8 mouse cellular contexts compared by ENCODE assay signal in genomic region chr19:47511294-47511675, GRCm38 (mm10). TPM values are rescaled to one million over a fixed set of nuclear protein-coding genes. Genes with fewer than 3 reads are reported as not detected.
DNase-seq lines count a peak whose midpoint lies in the region; ATAC-seq lines count a peak whose summit lies in the region.

No protein-coding gene starts in this region.

- no peaks in the 10 kb centered on the region for H3K9me3 ChIP-seq in forebrain, embryonic 10.5 days
- no peaks in the 10 kb centered on the region for H3K9me3 ChIP-seq in forebrain, embryonic 11.5 days (ENCODE audit: control insufficient read depth, low read length)
- no peaks in the 10 kb centered on the region for H3K9me3 ChIP-seq in liver, embryonic 13.5 days (replicated peaks)

- WGBS in forebrain, embryonic 10.5 days = 78% methylated on average over 7 of the region's 7 CpGs
- WGBS in forebrain, embryonic 11.5 days = 77% methylated on average over 7 of the region's 7 CpGs
- WGBS in liver, embryonic 13.5 days (ENCODE audit: insufficient replicate concordance) = 31% methylated on average over 7 of the region's 7 CpGs

- no peak overlapping the region for H3K4me2 ChIP-seq in forebrain, embryonic 11.5 days (ENCODE audit: low read depth, low read length, severe bottlenecking)
- peak overlapping the region; percentile 68 for H3K4me2 ChIP-seq in liver, embryonic 13.5 days

- no peaks in the 10 kb centered on the region for H3K27me3 ChIP-seq in forebrain, embryonic 10.5 days (ENCODE audit: poor library complexity, severe bottlenecking)
- no peaks in the 10 kb centered on the region for H3K27me3 ChIP-seq in forebrain, embryonic 11.5 days (ENCODE audit: control insufficient read depth, insufficient read depth, low read length)
- no peaks in the 10 kb centered on the region for H3K27me3 ChIP-seq in liver, embryonic 13.5 days

- no peak overlapping the region for H3K9ac ChIP-seq in forebrain, embryonic 11.5 days (ENCODE audit: low read length)
- peak overlapping the region; percentile 67 for H3K9ac ChIP-seq in liver, embryonic 13.5 days

- no peak for DNase-seq in forebrain, embryonic 10.5 days (ENCODE audit: extremely low spot score, low spot score)
- DNase-seq in forebrain, embryonic 11.5 days (ENCODE audit: low spot score) = no peak
- DNase-seq in lung, postnatal 25 days (ENCODE audit: low spot score) = peak; percentile 14
- DNase-seq in lung, postnatal 14 days = no peak
- no peak for DNase-seq in liver, embryonic 13.5 days
- peak; percentile 47 for DNase-seq in thymus, postnatal 25 days
- no peak for DNase-seq in ovary, postnatal 36 days (ENCODE audit: low spot score)
- no peak for DNase-seq in urinary bladder, postnatal 14 days (ENCODE audit: low spot score)

- H3K27ac ChIP-seq in forebrain, embryonic 10.5 days = peak overlapping the region; percentile 74
- no peak overlapping the region for H3K27ac ChIP-seq in forebrain, embryonic 11.5 days (ENCODE audit: low read depth, low read length)
- H3K27ac ChIP-seq in liver, embryonic 13.5 days = peak overlapping the region; percentile 75

- ATAC-seq in forebrain, embryonic 11.5 days (replicated peaks; ENCODE audit: low FRiP score) = no peak
- no peak for ATAC-seq in liver, embryonic 13.5 days (ENCODE audit: low read depth)

- H3K36me3 ChIP-seq in forebrain, embryonic 10.5 days (replicated peaks) = peaks cover 70% of the 10 kb centered on the region
- H3K36me3 ChIP-seq in forebrain, embryonic 11.5 days (ENCODE audit: control insufficient read depth, insufficient read depth, low read length) = no peaks in the 10 kb centered on the region; the same call in 1 of the 2 replicates
- H3K36me3 ChIP-seq in liver, embryonic 13.5 days = peaks cover 16% of the 10 kb centered on the region; the same call in 1 of the 2 replicates

- H3K4me1 ChIP-seq in forebrain, embryonic 10.5 days = peaks cover 31% of the 10 kb centered on the region
- peaks cover 8% of the 10 kb centered on the region; the same call in 1 of the 2 replicates for H3K4me1 ChIP-seq in forebrain, embryonic 11.5 days (replicated peaks; ENCODE audit: control insufficient read depth, insufficient read depth, low read length)
- peaks cover 75% of the 10 kb centered on the region for H3K4me1 ChIP-seq in liver, embryonic 13.5 days (replicated peaks)

- H3K4me3 ChIP-seq in forebrain, embryonic 10.5 days = no peak overlapping the region
- no peak overlapping the region for H3K4me3 ChIP-seq in forebrain, embryonic 11.5 days (ENCODE audit: low read depth, low read length)
- peak overlapping the region; percentile 39; the same call in 1 of the 2 replicates for H3K4me3 ChIP-seq in liver, embryonic 13.5 days (replicated peaks)

RNA-seq across cellular contexts. Expression of gene Stn1, which starts 26.0 kb away (rescaled TPM):
- polyA plus RNA-seq in forebrain, embryonic 10.5 days (2016; fragmentation: Nextera tagmentation; extraction: Ambion mirVana) = 64.3 and 68.1 TPM in 2 replicates
- polyA plus RNA-seq in forebrain, embryonic 11.5 days (2014; fragmentation: Nextera tagmentation; extraction: Ambion mirVana) = 54.0 and 54.9 TPM in 2 replicates
- polyA plus RNA-seq in liver, embryonic 13.5 days (2015; fragmentation: Nextera tagmentation; extraction: Ambion mirVana) = 11.6 and 12.7 TPM in 2 replicates

RNA-seq across cellular contexts. Expression of gene Sh3pxd2a, which starts 47.1 kb away (rescaled TPM):
- polyA plus RNA-seq in forebrain, embryonic 10.5 days (2016; fragmentation: Nextera tagmentation; extraction: Ambion mirVana) = 1.5 and 1.8 TPM in 2 replicates
- 5.2 and 5.4 TPM in 2 replicates for polyA plus RNA-seq in forebrain, embryonic 11.5 days (2014; fragmentation: Nextera tagmentation; extraction: Ambion mirVana)
- 0.54 and 0.62 TPM in 2 replicates for polyA plus RNA-seq in liver, embryonic 13.5 days (2015; fragmentation: Nextera tagmentation; extraction: Ambion mirVana)

Comparison
In these comparisons a context has a peak if more than half of its experiments do, and no peak if none do; other contexts are left out.
1. DNase-seq: peak in lung, postnatal 25 days (single experiment) and thymus, postnatal 25 days (single experiment); none in forebrain, embryonic 10.5 days (single experiment), forebrain, embryonic 11.5 days (single experiment), lung, postnatal 14 days (single experiment), liver, embryonic 13.5 days (single experiment), ovary, postnatal 36 days (single experiment) and urinary bladder, postnatal 14 days (single experiment).